Mouse (Mus musculus) midbrain, embryonic 13.5 days (tissue): ENCODE measurements around the gene Ppfia4. TPM values are rescaled to one million over a fixed set of nuclear protein-coding genes. Genes with fewer than 3 reads are reported as not detected.
"Not testable (repeated sequence)": the region's sequence is repeated elsewhere in the genome, so short reads cannot be mapped to it uniquely, and the experiment has no call there.

Experiments used
- ATAC-seq: fragments of 200-750 bp; cut with Nextera tagmentation; 2 replicates; pipeline ENCODE4 v1.8.0; 2017; ENCODE audit warnings: mild to moderate bottlenecking, moderate TSS enrichment, moderate library complexity
- H3K27ac ChIP-seq: fragments of 300-500 bp; sonication (generic); 2 replicates; pipeline ENCODE4 v1.5.1; 2015; ENCODE audit warnings: inconsistent platforms, mild to moderate bottlenecking, moderate library complexity
- H3K27me3 ChIP-seq: fragments of 300-500 bp; sonication (generic); 2 replicates; pipeline ENCODE4 v1.6.1; 2015; ENCODE audit warnings: mild to moderate bottlenecking, inconsistent platforms
- H3K36me3 ChIP-seq: fragments of 300-500 bp; sonication (generic); 2 replicates; pipeline ENCODE4 v1.6.1; 2015; ENCODE audit warnings: mild to moderate bottlenecking, inconsistent platforms
- H3K4me1 ChIP-seq: fragments of 300-500 bp; sonication (generic); replicated peaks from 2 replicates; pipeline ENCODE4 v1.6.1; 2015; ENCODE audit warnings: inconsistent platforms
- H3K4me2 ChIP-seq: fragments of 300-500 bp; sonication (generic); replicated peaks from 2 replicates; pipeline ENCODE4 v1.6.1; 2015; ENCODE audit warnings: moderate library complexity, mild to moderate bottlenecking, inconsistent platforms
- H3K4me3 ChIP-seq: fragments of 300-500 bp; sonication (generic); replicated peaks from 2 replicates; pipeline ENCODE4 v1.5.1; 2015; ENCODE audit warnings: mild to moderate bottlenecking, inconsistent platforms
- H3K9ac ChIP-seq: fragments of 300-500 bp; sonication (generic); replicated peaks from 2 replicates; pipeline ENCODE4 v1.6.1; 2015; ENCODE audit warnings: mild to moderate bottlenecking, inconsistent platforms
- H3K9me3 ChIP-seq: fragments of 300-500 bp; sonication (generic); 2 replicates; pipeline ENCODE4 v1.6.1; 2016; ENCODE audit warnings: mild to moderate bottlenecking, inconsistent platforms
- WGBS: fragments of 180-500 bp; shearing (Covaris S2); methylation state at CpG from one replicate; pipeline ENCODE4 v1.1.7; 2015; 5-methylcytosine and 5-hydroxymethylcytosine counted together
- polyA plus RNA-seq: library from polyadenylated mRNA; unstranded; fragments of >200 nt; fragmentation: Nextera tagmentation; extraction: Ambion mirVana; gene quantifications from 2 replicates; pipeline ENCODE4 v1.2.1, GENCODE M21; 2015

Ppfia4 gene
- polyA plus RNA-seq, 1 experiment from 2014 or later, result 6.5 TPM

GRCm38 (mm10) chr1:134275616-134276464 is 56.9 kb downstream of the Ppfia4 start:
- Histone ChIP-seq H3K9ac (no peak overlapping the region), H3K27me3 (no peaks in the 10 kb centered on the region), H3K4me3 (no peak overlapping the region), H3K4me2 (no peak overlapping the region), H3K9me3 (no peaks in the 10 kb centered on the region), H3K36me3 (no peaks in the 10 kb centered on the region), H3K27ac (no peak overlapping the region), H3K4me1 (no peaks in the 10 kb centered on the region)
- 83% methylated on average over 13 of the region's 13 CpGs for WGBS
- no peak for ATAC-seq

GRCm38 (mm10) chr1:134274483-134274920 is 58.2 kb downstream of the Ppfia4 start:
- no peak overlapping the region for H3K4me3 ChIP-seq
- H3K4me2 ChIP-seq, result no peak overlapping the region
- H3K9me3 ChIP-seq, result no peaks in the 10 kb centered on the region
- no peaks in the 10 kb centered on the region for H3K36me3 ChIP-seq
- H3K9ac ChIP-seq, result no peak overlapping the region
- no peaks in the 10 kb centered on the region for H3K4me1 ChIP-seq
- no peak overlapping the region for H3K27ac ChIP-seq
- ATAC-seq, result no peak
- no peaks in the 10 kb centered on the region for H3K27me3 ChIP-seq
- 80% methylated on average over 7 of the region's 7 CpGs for WGBS

GRCm38 (mm10) chr1:134273493-134274395 is 59.0 kb downstream of the Ppfia4 start:
- no peaks in the 10 kb centered on the region for H3K4me1 ChIP-seq
- H3K27ac ChIP-seq, result 0 out of 2 replicates have a peak overlapping the region, but pooled peaks have one; percentile 16
- no peak overlapping the region for H3K4me3 ChIP-seq
- H3K27me3 ChIP-seq, result no peaks in the 10 kb centered on the region
- H3K4me2 ChIP-seq, result no peak overlapping the region
- ATAC-seq, result no peak
- no peaks in the 10 kb centered on the region for H3K36me3 ChIP-seq
- H3K9me3 ChIP-seq, result no peaks in the 10 kb centered on the region
- WGBS, result 58% methylated on average over 9 of the region's 9 CpGs
- no peak overlapping the region for H3K9ac ChIP-seq

GRCm38 (mm10) chr1:134272754-134273250 is 59.9 kb downstream of the Ppfia4 start:
- Histone ChIP-seq H3K4me2 (no peak overlapping the region), H3K4me1 (no peaks in the 10 kb centered on the region), H3K27ac (no peak overlapping the region), H3K9ac (no peak overlapping the region), H3K27me3 (no peaks in the 10 kb centered on the region), H3K36me3 (no peaks in the 10 kb centered on the region), H3K4me3 (no peak overlapping the region), H3K9me3 (no peaks in the 10 kb centered on the region)
- ATAC-seq, result no peak
- 34% methylated on average over 5 of the region's 5 CpGs for WGBS

GRCm38 (mm10) chr1:134270026-134270425 is 62.7 kb downstream of the Ppfia4 start:
- H3K4me2 ChIP-seq, result no peak overlapping the region
- no peak overlapping the region for H3K9ac ChIP-seq
- ATAC-seq, result no peak
- no peaks in the 10 kb centered on the region for H3K9me3 ChIP-seq
- peaks cover 6% of the 10 kb centered on the region for H3K4me1 ChIP-seq
- H3K4me3 ChIP-seq, result no peak overlapping the region
- no peak overlapping the region for H3K27ac ChIP-seq
- 68% methylated on average over 7 of the region's 7 CpGs for WGBS
- no peaks in the 10 kb centered on the region for H3K27me3 ChIP-seq
- no peaks in the 10 kb centered on the region for H3K36me3 ChIP-seq

- Histone ChIP-seq H3K4me1 (peaks cover 6% of the 10 kb centered on the region), H3K27me3 (no peaks in the 10 kb centered on the region), H3K27ac (no peak overlapping the region), H3K4me3 (no peak overlapping the region), H3K4me2 (no peak overlapping the region), H3K36me3 (no peaks in the 10 kb centered on the region), H3K9me3 (0 out of 2 replicates have a peak, but pooled peaks cover 6% of the 10 kb centered on the region), H3K9ac (no peak overlapping the region)
- WGBS, result 60% methylated on average over 2 of the region's 2 CpGs
- ATAC-seq, result peak; percentile 63; the same call in 1 of the 2 replicates
Measured at GRCm38 (mm10) chr1:134265797-134266196, 66.9 kb downstream of the Ppfia4 start.

GRCm38 (mm10) chr1:134264341-134264740 is 68.4 kb downstream of the Ppfia4 start:
- H3K9me3 ChIP-seq, result peaks cover 11% of the 10 kb centered on the region; the same call in 1 of the 2 replicates
- WGBS, result 91% methylated on average over 6 of the region's 6 CpGs
- no peak for ATAC-seq
- H3K9ac ChIP-seq, result no peak overlapping the region
- no peak overlapping the region for H3K4me3 ChIP-seq
- H3K27me3 ChIP-seq, result no peaks in the 10 kb centered on the region
- peaks cover 6% of the 10 kb centered on the region for H3K4me1 ChIP-seq
- H3K4me2 ChIP-seq, result no peak overlapping the region
- H3K27ac ChIP-seq, result no peak overlapping the region
- no peaks in the 10 kb centered on the region for H3K36me3 ChIP-seq

- H3K4me3 ChIP-seq, H3K9me3 ChIP-seq, H3K4me1 ChIP-seq, H3K4me2 ChIP-seq, H3K27me3 ChIP-seq, ATAC-seq, H3K36me3 ChIP-seq, H3K27ac ChIP-seq, H3K9ac ChIP-seq: not testable (repeated sequence)
- 71% methylated on average over 1 of the region's 1 CpGs for WGBS
Measured at GRCm38 (mm10) chr1:134249681-134250080, 83.0 kb downstream of the Ppfia4 start.

Other genes with a start within 250 kb of the Ppfia4 start
- gene Chit1, start 221.7 kb downstream of the Ppfia4 start, polyA plus RNA-seq, result 0.09 and 0.27 TPM in 2 replicates
- gene Chil1, start 150.8 kb downstream of the Ppfia4 start, polyA plus RNA-seq, result 2.6 and 3.2 TPM in 2 replicates
- gene Mybph, start 139.5 kb downstream of the Ppfia4 start, polyA plus RNA-seq, result 0.09 and 0.19 TPM in 2 replicates
- gene Adora1, start 97.5 kb downstream of the Ppfia4 start, polyA plus RNA-seq, result 4.6 TPM in 2 replicates
- gene Myog, start 42.9 kb downstream of the Ppfia4 start, polyA plus RNA-seq, result not detected in 2 replicates
- 128 TPM in 2 replicates for gene Tmem183a, start 29.1 kb upstream of the Ppfia4 start, polyA plus RNA-seq
- gene 4933406M09Rik, start 53.0 kb upstream of the Ppfia4 start, polyA plus RNA-seq, result not detected in 2 replicates
- 16.9 and 18.2 TPM in 2 replicates for gene Cyb5r1, start 72.6 kb upstream of the Ppfia4 start, polyA plus RNA-seq
- gene Adipor1, start 82.5 kb upstream of the Ppfia4 start, polyA plus RNA-seq, result 63.5 and 68.2 TPM in 2 replicates
- 32.1 and 32.3 TPM in 2 replicates for gene Klhl12, start 122.6 kb upstream of the Ppfia4 start, polyA plus RNA-seq
- gene Rabif, start 161.7 kb upstream of the Ppfia4 start, polyA plus RNA-seq, result 54.9 and 59.4 TPM in 2 replicates
- gene Mgat4e, start 216.8 kb upstream of the Ppfia4 start, polyA plus RNA-seq, result not detected in 2 replicates
- 110 and 111 TPM in 2 replicates for gene Kdm5b, start 227.2 kb upstream of the Ppfia4 start, polyA plus RNA-seq